Mouse (Mus musculus) forebrain, embryonic 14.5 days (tissue): Measurements from ENCODE around the gene Slc2a13. TPM values are rescaled to one million over a fixed set of nuclear protein-coding genes. Genes with fewer than 3 reads are reported as not detected.

Source experiments
- polyA plus RNA-seq: library from polyadenylated mRNA; unstranded; fragments of >200 nt; fragmentation: Nextera tagmentation; extraction: Ambion mirVana; gene quantifications from 2 replicates; pipeline ENCODE4 v1.2.1, GENCODE M21; 2014

The Slc2a13 gene
- polyA plus RNA-seq, 1 experiment from 2014 or later = 3.3 TPM

Other genes with a start within 250 kb of the Slc2a13 start
- 1.6 and 2.4 TPM in 2 replicates for gene Lrrk2, start 99.9 kb upstream of the Slc2a13 start, polyA plus RNA-seq